In the genomic region with DNA sequence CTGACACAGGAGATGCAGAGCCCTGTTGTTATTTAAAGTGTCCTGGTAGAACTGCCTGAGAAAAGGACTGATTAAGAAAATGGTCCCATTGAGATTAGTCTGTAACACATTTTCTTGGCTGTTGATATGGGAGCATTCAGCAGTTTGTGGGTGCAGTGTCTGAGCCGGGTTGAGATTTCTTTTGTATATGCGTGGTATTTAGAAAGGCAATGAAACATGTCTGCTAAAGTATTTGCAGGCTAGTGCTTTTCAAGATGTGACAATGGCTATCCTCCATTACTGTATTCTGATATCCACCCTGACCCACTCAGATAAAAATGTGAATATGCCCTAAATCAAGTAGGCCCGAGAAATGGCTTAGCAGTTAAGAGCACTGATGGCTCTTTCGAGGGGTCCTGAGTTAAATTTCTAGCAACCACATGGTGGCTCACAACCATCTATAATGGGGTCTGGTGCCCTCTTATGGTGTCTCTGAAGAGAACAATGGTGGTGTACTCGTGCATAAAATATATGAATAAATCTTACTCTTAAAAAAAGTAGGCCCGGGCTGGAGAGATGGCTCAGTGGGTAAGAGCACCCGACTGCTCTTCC, we compare ENCODE assay signal across 8 mouse cellular contexts. TPM values are rescaled to one million over a fixed set of nuclear protein-coding genes. Genes with fewer than 3 reads are reported as not detected.
A peak's percentile ranks its signal among the peaks of the same experiment; 100 is the strongest.
DNase-seq lines count a peak whose midpoint lies in the region; ATAC-seq and TF ChIP-seq lines count a peak whose summit lies in the region.

No protein-coding gene starts in this region.

- H3K4me2 ChIP-seq in heart, embryonic 15.5 days: peak overlapping the region; percentile 85
- H3K4me2 ChIP-seq in forebrain, embryonic 14.5 days (ENCODE audit: low read length): peak overlapping the region; percentile 74

- peaks cover 31% of the 10 kb centered on the region for H3K4me1 ChIP-seq in heart, embryonic 15.5 days (replicated peaks)
- peaks cover 43% of the 10 kb centered on the region for H3K4me1 ChIP-seq in E14TG2a.4 (replicated peaks; ENCODE audit: low read depth, low read length)
- peaks cover 18% of the 10 kb centered on the region for H3K4me1 ChIP-seq in forebrain, embryonic 14.5 days (ENCODE audit: control insufficient read depth, insufficient read depth, low read length)
- peaks cover 42% of the 10 kb centered on the region for H3K4me1 ChIP-seq in midbrain, embryonic 10.5 days

- intact Hi-C loops in heart, postnatal 14 days (cut with DNase I): no loop called here

- no peak for ATAC-seq in heart, embryonic 15.5 days (replicated peaks; ENCODE audit: insufficient number of reproducible peaks, insufficient read depth, low FRiP score, low read depth)
- no peak for ATAC-seq in forebrain, embryonic 14.5 days

- peak overlapping the region; percentile 97 for H3K27ac ChIP-seq in heart, embryonic 15.5 days
- H3K27ac ChIP-seq in forebrain, embryonic 14.5 days (ENCODE audit: low read depth, low read length): peak overlapping the region; percentile 90
- H3K27ac ChIP-seq in midbrain, embryonic 10.5 days (replicated peaks): peak overlapping the region; percentile 98

- no peaks in the 10 kb centered on the region for H3K27me3 ChIP-seq in heart, embryonic 15.5 days
- H3K27me3 ChIP-seq in E14TG2a.4 (ENCODE audit: insufficient read depth, low read length): no peaks in the 10 kb centered on the region
- H3K27me3 ChIP-seq in forebrain, embryonic 14.5 days (replicated peaks; ENCODE audit: control insufficient read depth, insufficient read depth, low read length): no peaks in the 10 kb centered on the region
- no peaks in the 10 kb centered on the region for H3K27me3 ChIP-seq in midbrain, embryonic 10.5 days (ENCODE audit: low read depth, poor library complexity, severe bottlenecking)

- peaks cover 25% of the 10 kb centered on the region for H3K36me3 ChIP-seq in heart, embryonic 15.5 days
- H3K36me3 ChIP-seq in E14TG2a.4 (ENCODE audit: insufficient read depth, low read length): peaks cover 46% of the 10 kb centered on the region
- peaks cover 23% of the 10 kb centered on the region for H3K36me3 ChIP-seq in forebrain, embryonic 14.5 days (ENCODE audit: control insufficient read depth, insufficient read depth, low read length)
- peaks cover 43% of the 10 kb centered on the region for H3K36me3 ChIP-seq in midbrain, embryonic 10.5 days

- DNase-seq in heart, postnatal 14 days: no peak
- DNase-seq in forebrain, embryonic 14.5 days (ENCODE audit: low spot score): peak; percentile 65
- DNase-seq in midbrain, embryonic 10.5 days (ENCODE audit: low spot score): no peak
- no peak for DNase-seq in testis, postnatal 14 days (ENCODE audit: low spot score)
- no peak for DNase-seq in left cerebral cortex, adult 11 months (ENCODE audit: low spot score)
- no peak for DNase-seq in frontal cortex, postnatal 36 days (ENCODE audit: low spot score in 2 of 2)

- H3K4me3 ChIP-seq in heart, embryonic 15.5 days: peak overlapping the region; percentile 77
- H3K4me3 ChIP-seq in E14TG2a.4 (replicated peaks; ENCODE audit: low read length): peak overlapping the region; percentile 90
- peak overlapping the region; percentile 47 for H3K4me3 ChIP-seq in forebrain, embryonic 14.5 days (ENCODE audit: low read depth, low read length)
- H3K4me3 ChIP-seq in midbrain, embryonic 10.5 days: peak overlapping the region; percentile 82

- H3K9me3 ChIP-seq in heart, embryonic 15.5 days (replicated peaks): no peaks in the 10 kb centered on the region
- peaks cover 9% of the 10 kb centered on the region; the same call in 1 of the 2 replicates for H3K9me3 ChIP-seq in E14TG2a.4 (ENCODE audit: low read length)
- no peaks in the 10 kb centered on the region for H3K9me3 ChIP-seq in forebrain, embryonic 14.5 days (replicated peaks; ENCODE audit: control insufficient read depth, low read length)
- no peaks in the 10 kb centered on the region for H3K9me3 ChIP-seq in midbrain, embryonic 10.5 days (replicated peaks)

- no peak for TF ChIP-seq CTCF in E14TG2a.4 (conservative IDR thresholded peaks at IDR 0.05; ENCODE audit: low read length)

- WGBS in heart, embryonic 15.5 days: 4% methylated on average over 7 of the region's 7 CpGs
- 1% methylated on average over 7 of the region's 7 CpGs for WGBS in forebrain, embryonic 14.5 days
- WGBS in midbrain, embryonic 10.5 days: under 1% methylated on average over 7 of the region's 7 CpGs

- H3K9ac ChIP-seq in heart, embryonic 15.5 days: peak overlapping the region; percentile 91
- H3K9ac ChIP-seq in forebrain, embryonic 14.5 days (ENCODE audit: low read length): peak overlapping the region; percentile 92

RNA-seq across cellular contexts. Expression of gene Znfx1, which starts 1.2 kb away (rescaled TPM):
- polyA plus RNA-seq in heart, embryonic 15.5 days (2015; fragmentation: Nextera tagmentation; extraction: Ambion mirVana): 6.2 and 8.3 TPM in 2 replicates
- 10 to 100 TPM; 32.1 to 36.1 TPM for total RNA-seq in heart, postnatal 14 days (2021)
- 4.9 and 5.9 TPM in 2 replicates for polyA plus RNA-seq in forebrain, embryonic 14.5 days (2014; fragmentation: Nextera tagmentation; extraction: Ambion mirVana)
- polyA plus RNA-seq in midbrain, embryonic 10.5 days (2016; fragmentation: Nextera tagmentation; extraction: Ambion mirVana): 5.5 and 7.0 TPM in 2 replicates

RNA-seq across cellular contexts. Expression of gene Ddx27, which starts 49.0 kb away (rescaled TPM):
- 24.2 and 31.0 TPM in 2 replicates for polyA plus RNA-seq in heart, embryonic 15.5 days (2015; fragmentation: Nextera tagmentation; extraction: Ambion mirVana)
- total RNA-seq in heart, postnatal 14 days (2021): 10 to 100 TPM; 12.3 to 13.7 TPM
- polyA plus RNA-seq in forebrain, embryonic 14.5 days (2014; fragmentation: Nextera tagmentation; extraction: Ambion mirVana): 23.2 and 27.8 TPM in 2 replicates
- polyA plus RNA-seq in midbrain, embryonic 10.5 days (2016; fragmentation: Nextera tagmentation; extraction: Ambion mirVana): 63.9 and 69.3 TPM in 2 replicates
